Mouse (Mus musculus): Measurements from ENCODE around the gene Hes2. TPM values are rescaled to one million over a fixed set of nuclear protein-coding genes. Genes with fewer than 3 reads are reported as not detected.

The Hes2 gene
- polyA plus RNA-seq, 1 experiment from 2014 or later: 1.6 TPM

GRCm38 (mm10) chr4:152190096-152190653 is 31.5 kb downstream of the Hes2 start:
- Histone ChIP-seq H3K36me3 (no peaks in the 10 kb centered on the region), H3K4me2 (replicated peaks) (no peak overlapping the region), H3K9me3 (replicated peaks) (no peaks in the 10 kb centered on the region), H3K4me1 (peaks cover 36% of the 10 kb centered on the region), H3K9ac (no peak overlapping the region), H3K4me3 (replicated peaks) (no peak overlapping the region), H3K27me3 (no peaks in the 10 kb centered on the region), H3K27ac (replicated peaks) (no peak overlapping the region)
- WGBS: 59% methylated on average over 11 of the region's 11 CpGs
- no peak for ATAC-seq (ENCODE audit: insufficient number of reproducible peaks, low FRiP score, low TSS enrichment, low read depth)

GRCm38 (mm10) chr4:152190701-152191100 is 32.0 kb downstream of the Hes2 start:
- Histone ChIP-seq H3K4me2 (replicated peaks) (no peak overlapping the region), H3K9me3 (replicated peaks) (no peaks in the 10 kb centered on the region), H3K36me3 (no peaks in the 10 kb centered on the region), H3K4me1 (peaks cover 31% of the 10 kb centered on the region), H3K4me3 (replicated peaks) (no peak overlapping the region), H3K27ac (replicated peaks) (no peak overlapping the region), H3K9ac (no peak overlapping the region), H3K27me3 (no peaks in the 10 kb centered on the region)
- no peak for ATAC-seq (ENCODE audit: insufficient number of reproducible peaks, low FRiP score, low TSS enrichment, low read depth)
- WGBS: 70% methylated on average over 5 of the region's 5 CpGs

- WGBS: 28% methylated on average over 4 of the region's 4 CpGs
- Histone ChIP-seq H3K27ac (replicated peaks) (0 out of 2 replicates have a peak overlapping the region, but pooled peaks have one; percentile 28), H3K4me2 (replicated peaks) (no peak overlapping the region), H3K4me1 (0 out of 2 replicates have a peak, but pooled peaks cover 17% of the 10 kb centered on the region), H3K27me3 (no peaks in the 10 kb centered on the region), H3K36me3 (no peaks in the 10 kb centered on the region), H3K9me3 (replicated peaks) (no peaks in the 10 kb centered on the region), H3K9ac (no peak overlapping the region), H3K4me3 (replicated peaks) (no peak overlapping the region)
- ATAC-seq (ENCODE audit: insufficient number of reproducible peaks, low FRiP score, low TSS enrichment, low read depth): no peak
These were observed 33.9 kb downstream of the Hes2 start for GRCm38 (mm10) chr4:152192569-152192968.

GRCm38 (mm10) chr4:152194476-152195175 is 36.0 kb downstream of the Hes2 start:
- Histone ChIP-seq H3K4me1 (0 out of 2 replicates have a peak, but pooled peaks cover 17% of the 10 kb centered on the region), H3K4me3 (replicated peaks) (no peak overlapping the region), H3K9me3 (replicated peaks) (no peaks in the 10 kb centered on the region), H3K9ac (no peak overlapping the region), H3K27me3 (no peaks in the 10 kb centered on the region), H3K36me3 (no peaks in the 10 kb centered on the region), H3K4me2 (replicated peaks) (no peak overlapping the region), H3K27ac (replicated peaks) (no peak overlapping the region)
- WGBS: 77% methylated on average over 3 of the region's 3 CpGs
- no peak for ATAC-seq (ENCODE audit: insufficient number of reproducible peaks, low FRiP score, low TSS enrichment, low read depth)

GRCm38 (mm10) chr4:152196276-152196675 is 37.6 kb downstream of the Hes2 start:
- H3K4me2 ChIP-seq (replicated peaks): no peak overlapping the region
- no peaks in the 10 kb centered on the region for H3K36me3 ChIP-seq
- no peak for ATAC-seq (ENCODE audit: insufficient number of reproducible peaks, low FRiP score, low TSS enrichment, low read depth)

GRCm38 (mm10) chr4:152197545-152197944 is 38.9 kb downstream of the Hes2 start:
- no peaks in the 10 kb centered on the region for H3K27me3 ChIP-seq
- H3K4me2 ChIP-seq (replicated peaks): no peak overlapping the region
- H3K36me3 ChIP-seq: no peaks in the 10 kb centered on the region
- no peak overlapping the region for H3K27ac ChIP-seq (replicated peaks)
- WGBS: 69% methylated on average over 5 of the region's 5 CpGs
- ATAC-seq (ENCODE audit: insufficient number of reproducible peaks, low FRiP score, low TSS enrichment, low read depth): no peak
- H3K4me1 ChIP-seq: peaks cover 4% of the 10 kb centered on the region; the same call in 1 of the 2 replicates
- H3K9me3 ChIP-seq (replicated peaks): no peaks in the 10 kb centered on the region
- no peak overlapping the region for H3K4me3 ChIP-seq (replicated peaks)
- H3K9ac ChIP-seq: no peak overlapping the region

More at GRCm38 (mm10) chr4:152196276-152196675, 37.6 kb downstream of the Hes2 start:
- no peak overlapping the region for H3K4me3 ChIP-seq (replicated peaks)
- H3K27me3 ChIP-seq: no peaks in the 10 kb centered on the region
- 0 out of 2 replicates have a peak, but pooled peaks cover 5% of the 10 kb centered on the region for H3K4me1 ChIP-seq
- no peak overlapping the region for H3K27ac ChIP-seq (replicated peaks)
- no peaks in the 10 kb centered on the region for H3K9me3 ChIP-seq (replicated peaks)
- no peak overlapping the region for H3K9ac ChIP-seq
- WGBS: 93% methylated on average over 8 of the region's 9 CpGs

GRCm38 (mm10) chr4:152199617-152200016 is 41.0 kb downstream of the Hes2 start:
- no peaks in the 10 kb centered on the region for H3K9me3 ChIP-seq (replicated peaks)
- H3K4me2 ChIP-seq (replicated peaks): no peak overlapping the region
- H3K27me3 ChIP-seq: no peaks in the 10 kb centered on the region
- no peak overlapping the region for H3K9ac ChIP-seq
- no peak overlapping the region for H3K27ac ChIP-seq (replicated peaks)
- H3K4me1 ChIP-seq: no peaks in the 10 kb centered on the region; the same call in 1 of the 2 replicates
- no peak overlapping the region for H3K4me3 ChIP-seq (replicated peaks)
- WGBS: 71% methylated on average over 1 of the region's 1 CpGs
- no peak for ATAC-seq (ENCODE audit: insufficient number of reproducible peaks, low FRiP score, low TSS enrichment, low read depth)
- no peaks in the 10 kb centered on the region for H3K36me3 ChIP-seq

- Histone ChIP-seq H3K9ac (no peak overlapping the region), H3K27ac (replicated peaks) (no peak overlapping the region), H3K4me3 (replicated peaks) (no peak overlapping the region), H3K4me1 (peaks cover 9% of the 10 kb centered on the region), H3K9me3 (replicated peaks) (no peaks in the 10 kb centered on the region), H3K27me3 (no peaks in the 10 kb centered on the region), H3K36me3 (no peaks in the 10 kb centered on the region), H3K4me2 (replicated peaks) (no peak overlapping the region)
- no peak for ATAC-seq (ENCODE audit: insufficient number of reproducible peaks, low FRiP score, low TSS enrichment, low read depth)
- WGBS: 70% methylated on average over 6 of the region's 6 CpGs
These were observed 42.8 kb downstream of the Hes2 start for GRCm38 (mm10) chr4:152201492-152201891.

- Histone ChIP-seq H3K9ac (no peak overlapping the region), H3K27ac (replicated peaks) (no peak overlapping the region), H3K4me1 (peaks cover 11% of the 10 kb centered on the region), H3K27me3 (no peaks in the 10 kb centered on the region), H3K4me3 (replicated peaks) (no peak overlapping the region), H3K9me3 (replicated peaks) (no peaks in the 10 kb centered on the region), H3K36me3 (no peaks in the 10 kb centered on the region; the same call in 1 of the 2 replicates), H3K4me2 (replicated peaks) (no peak overlapping the region)
- WGBS: 86% methylated on average over 1 of the region's 1 CpGs
- ATAC-seq (ENCODE audit: insufficient number of reproducible peaks, low FRiP score, low TSS enrichment, low read depth): no peak
These were observed 43.8 kb downstream of the Hes2 start for GRCm38 (mm10) chr4:152202418-152202817.

GRCm38 (mm10) chr4:152202905-152203304 is 44.2 kb downstream of the Hes2 start:
- no peak overlapping the region for H3K4me3 ChIP-seq (replicated peaks)
- peaks cover 11% of the 10 kb centered on the region for H3K4me1 ChIP-seq
- no peak for ATAC-seq (ENCODE audit: insufficient number of reproducible peaks, low FRiP score, low TSS enrichment, low read depth)
- no peak overlapping the region for H3K4me2 ChIP-seq (replicated peaks)
- 65% methylated on average over 3 of the region's 3 CpGs for WGBS
- H3K9ac ChIP-seq: no peak overlapping the region
- no peak overlapping the region for H3K27ac ChIP-seq (replicated peaks)
- H3K9me3 ChIP-seq (replicated peaks): no peaks in the 10 kb centered on the region
- no peaks in the 10 kb centered on the region; the same call in 1 of the 2 replicates for H3K36me3 ChIP-seq
- H3K27me3 ChIP-seq: no peaks in the 10 kb centered on the region

- WGBS: 85% methylated on average over 6 of the region's 6 CpGs
- no peak for ATAC-seq (ENCODE audit: insufficient number of reproducible peaks, low FRiP score, low TSS enrichment, low read depth)
These were observed 46.0 kb downstream of the Hes2 start for GRCm38 (mm10) chr4:152204663-152205062.

More at GRCm38 (mm10) chr4:152204663-152205062, 46.0 kb downstream of the Hes2 start:
- H3K9me3 ChIP-seq (replicated peaks): no peaks in the 10 kb centered on the region
- H3K4me1 ChIP-seq: peaks cover 11% of the 10 kb centered on the region
- no peak overlapping the region for H3K4me3 ChIP-seq (replicated peaks)
- H3K36me3 ChIP-seq: no peaks in the 10 kb centered on the region; the same call in 1 of the 2 replicates
- H3K27ac ChIP-seq (replicated peaks): no peak overlapping the region
- H3K9ac ChIP-seq: no peak overlapping the region
- no peaks in the 10 kb centered on the region for H3K27me3 ChIP-seq
- no peak overlapping the region for H3K4me2 ChIP-seq (replicated peaks)

All from embryonic facial prominence, embryonic 15.5 days (tissue).